Mouse (Mus musculus): ENCODE measurements around the gene Apbb1. TPM values are rescaled to one million over a fixed set of nuclear protein-coding genes. Genes with fewer than 3 reads are reported as not detected.

Apbb1 gene
- total RNA-seq, 1 experiment = 19.9 TPM

GRCm38 (mm10) chr7:105527306-105527937, 54.0 kb downstream of the Apbb1 start:
- DNase-seq (ENCODE audit: low read depth, low spot score) = no peak
- in situ Hi-C loops (cut with MboI; ENCODE audit: low sequenced_read_pairs in 2 of 2, unreplicated experiment in 2 of 2) = no loop called here
- Histone ChIP-seq H3K4me1 (ENCODE audit: control insufficient read depth in 2 of 2, insufficient read depth in 2 of 2, low read length in 2 of 2, poor library complexity in 1 of 2) (no peaks in the 10 kb centered on the region), H3K36me3 (ENCODE audit: control insufficient read depth, insufficient read depth, low read length, poor library complexity, severe bottlenecking) (no peaks in the 10 kb centered on the region), H3K4me3 (ENCODE audit: insufficient read depth in 1 of 2, low read depth in 1 of 2, low read length in 2 of 2, poor library complexity in 1 of 2, severe bottlenecking in 1 of 2) (no peak overlapping the region), H3K9ac (ENCODE audit: insufficient read depth, low read depth, low read length, poor library complexity, severe bottlenecking) (no peak overlapping the region), H3K9me3 (ENCODE audit: control insufficient read depth, insufficient read depth, low read depth, low read length) (no peaks in the 10 kb centered on the region), H3K27ac (ENCODE audit: insufficient read depth, low read depth, low read length, poor library complexity, severe bottlenecking) (no peak overlapping the region)
- TF ChIP-seq ZNF384 (IDR thresholded peaks at IDR 0.05; ENCODE audit: low read depth, low read length) (no peak), ZC3H11A (IDR thresholded peaks at IDR 0.05; ENCODE audit: borderline replicate concordance, low read depth, low read length) (peak; percentile 57; the same call in 1 of the 2 replicates), HCFC1 (IDR thresholded peaks at IDR 0.05; ENCODE audit: borderline replicate concordance, insufficient read depth, low read length) (no peak)

- in situ Hi-C loops (cut with MboI; ENCODE audit: low sequenced_read_pairs in 2 of 2, unreplicated experiment in 2 of 2) = loop anchor here in 1 of 2 experiments (25.0 kb wide), 1 partner anchor 337 kb away; the partner anchor contains the start of gene Olfr685
Observed at GRCm38 (mm10) chr7:105524222-105524621, 57.2 kb downstream of the Apbb1 start.

GRCm38 (mm10) chr7:105520201-105520600, 61.3 kb downstream of the Apbb1 start:
- DNase-seq (ENCODE audit: low read depth, low spot score) = no peak
- Histone ChIP-seq H3K36me3 (ENCODE audit: control insufficient read depth, insufficient read depth, low read length, poor library complexity, severe bottlenecking) (no peaks in the 10 kb centered on the region), H3K9me3 (ENCODE audit: control insufficient read depth, insufficient read depth, low read depth, low read length) (no peaks in the 10 kb centered on the region), H3K27ac (ENCODE audit: insufficient read depth, low read depth, low read length, poor library complexity, severe bottlenecking) (no peak overlapping the region), H3K9ac (ENCODE audit: insufficient read depth, low read depth, low read length, poor library complexity, severe bottlenecking) (no peak overlapping the region), H3K4me3 (ENCODE audit: insufficient read depth in 1 of 2, low read depth in 1 of 2, low read length in 2 of 2, poor library complexity in 1 of 2, severe bottlenecking in 1 of 2) (no peak overlapping the region), H3K4me1 (ENCODE audit: control insufficient read depth in 2 of 2, insufficient read depth in 2 of 2, low read length in 2 of 2, poor library complexity in 1 of 2) (no peaks in the 10 kb centered on the region)
- in situ Hi-C loops (cut with MboI; ENCODE audit: low sequenced_read_pairs in 2 of 2, unreplicated experiment in 2 of 2) = loop anchor here in 1 of 2 experiments (25.0 kb wide), 1 partner anchor 333 kb away; the partner anchor contains the start of gene Olfr685
- TF ChIP-seq HCFC1 (IDR thresholded peaks at IDR 0.05; ENCODE audit: borderline replicate concordance, insufficient read depth, low read length) = no peak
- no peak for TF ChIP-seq CHD2 (IDR thresholded peaks at IDR 0.05; ENCODE audit: low read depth, low read length)
- TF ChIP-seq ZNF384 (IDR thresholded peaks at IDR 0.05; ENCODE audit: low read depth, low read length) = no peak
- no peak for TF ChIP-seq ZC3H11A (IDR thresholded peaks at IDR 0.05; ENCODE audit: borderline replicate concordance, low read depth, low read length)
- no peak for TF ChIP-seq MAFK (IDR thresholded peaks at IDR 0.05; ENCODE audit: insufficient read depth, low read depth, low read length)

More at GRCm38 (mm10) chr7:105524222-105524621, 57.2 kb downstream of the Apbb1 start:
- Histone ChIP-seq H3K36me3 (ENCODE audit: control insufficient read depth, insufficient read depth, low read length, poor library complexity, severe bottlenecking) (no peaks in the 10 kb centered on the region), H3K9me3 (ENCODE audit: control insufficient read depth, insufficient read depth, low read depth, low read length) (no peaks in the 10 kb centered on the region), H3K4me3 (ENCODE audit: insufficient read depth in 1 of 2, low read depth in 1 of 2, low read length in 2 of 2, poor library complexity in 1 of 2, severe bottlenecking in 1 of 2) (no peak overlapping the region), H3K27ac (ENCODE audit: insufficient read depth, low read depth, low read length, poor library complexity, severe bottlenecking) (no peak overlapping the region), H3K4me1 (ENCODE audit: control insufficient read depth in 2 of 2, insufficient read depth in 2 of 2, low read length in 2 of 2, poor library complexity in 1 of 2) (no peaks in the 10 kb centered on the region), H3K9ac (ENCODE audit: insufficient read depth, low read depth, low read length, poor library complexity, severe bottlenecking) (no peak overlapping the region)
- TF ChIP-seq CHD2 (IDR thresholded peaks at IDR 0.05; ENCODE audit: low read depth, low read length) (no peak), HCFC1 (IDR thresholded peaks at IDR 0.05; ENCODE audit: borderline replicate concordance, insufficient read depth, low read length) (no peak), MAFK (IDR thresholded peaks at IDR 0.05; ENCODE audit: insufficient read depth, low read depth, low read length) (no peak), ZC3H11A (IDR thresholded peaks at IDR 0.05; ENCODE audit: borderline replicate concordance, low read depth, low read length) (no peak), ZNF384 (IDR thresholded peaks at IDR 0.05; ENCODE audit: low read depth, low read length) (no peak)
- DNase-seq (ENCODE audit: low read depth, low spot score) = no peak

- no peak overlapping the region for H3K4me3 ChIP-seq (ENCODE audit: insufficient read depth in 1 of 2, low read depth in 1 of 2, low read length in 2 of 2, poor library complexity in 1 of 2, severe bottlenecking in 1 of 2)
- in situ Hi-C loops (cut with MboI; ENCODE audit: low sequenced_read_pairs in 2 of 2, unreplicated experiment in 2 of 2) = loop anchor here (10.0 to 25.0 kb wide), 2 partner anchors 65 to 332 kb away; partner anchors contain the start of gene Olfr685 (in 1 of the 2)
- H3K27ac ChIP-seq (ENCODE audit: insufficient read depth, low read depth, low read length, poor library complexity, severe bottlenecking) = no peak overlapping the region
Observed at GRCm38 (mm10) chr7:105519771-105520170, 61.7 kb downstream of the Apbb1 start.

More at GRCm38 (mm10) chr7:105519771-105520170, 61.7 kb downstream of the Apbb1 start:
- Histone ChIP-seq H3K4me1 (ENCODE audit: control insufficient read depth in 2 of 2, insufficient read depth in 2 of 2, low read length in 2 of 2, poor library complexity in 1 of 2) (no peaks in the 10 kb centered on the region), H3K9ac (ENCODE audit: insufficient read depth, low read depth, low read length, poor library complexity, severe bottlenecking) (no peak overlapping the region), H3K9me3 (ENCODE audit: control insufficient read depth, insufficient read depth, low read depth, low read length) (no peaks in the 10 kb centered on the region), H3K36me3 (ENCODE audit: control insufficient read depth, insufficient read depth, low read length, poor library complexity, severe bottlenecking) (no peaks in the 10 kb centered on the region)
- TF ChIP-seq MAFK (IDR thresholded peaks at IDR 0.05; ENCODE audit: insufficient read depth, low read depth, low read length) = no peak
- no peak for TF ChIP-seq ZC3H11A (IDR thresholded peaks at IDR 0.05; ENCODE audit: borderline replicate concordance, low read depth, low read length)
- TF ChIP-seq ZNF384 (IDR thresholded peaks at IDR 0.05; ENCODE audit: low read depth, low read length) = no peak
- no peak for TF ChIP-seq CHD2 (IDR thresholded peaks at IDR 0.05; ENCODE audit: low read depth, low read length)
- no peak for TF ChIP-seq HCFC1 (IDR thresholded peaks at IDR 0.05; ENCODE audit: borderline replicate concordance, insufficient read depth, low read length)
- no peak for DNase-seq (ENCODE audit: low read depth, low spot score)
